Mouse (Mus musculus): ENCODE measurements around the gene Ndufa3.
"Not testable (repeated sequence)": the region's sequence is repeated elsewhere in the genome, so short reads cannot be mapped to it uniquely, and the experiment has no call there.

Gene Ndufa3

DNA sequence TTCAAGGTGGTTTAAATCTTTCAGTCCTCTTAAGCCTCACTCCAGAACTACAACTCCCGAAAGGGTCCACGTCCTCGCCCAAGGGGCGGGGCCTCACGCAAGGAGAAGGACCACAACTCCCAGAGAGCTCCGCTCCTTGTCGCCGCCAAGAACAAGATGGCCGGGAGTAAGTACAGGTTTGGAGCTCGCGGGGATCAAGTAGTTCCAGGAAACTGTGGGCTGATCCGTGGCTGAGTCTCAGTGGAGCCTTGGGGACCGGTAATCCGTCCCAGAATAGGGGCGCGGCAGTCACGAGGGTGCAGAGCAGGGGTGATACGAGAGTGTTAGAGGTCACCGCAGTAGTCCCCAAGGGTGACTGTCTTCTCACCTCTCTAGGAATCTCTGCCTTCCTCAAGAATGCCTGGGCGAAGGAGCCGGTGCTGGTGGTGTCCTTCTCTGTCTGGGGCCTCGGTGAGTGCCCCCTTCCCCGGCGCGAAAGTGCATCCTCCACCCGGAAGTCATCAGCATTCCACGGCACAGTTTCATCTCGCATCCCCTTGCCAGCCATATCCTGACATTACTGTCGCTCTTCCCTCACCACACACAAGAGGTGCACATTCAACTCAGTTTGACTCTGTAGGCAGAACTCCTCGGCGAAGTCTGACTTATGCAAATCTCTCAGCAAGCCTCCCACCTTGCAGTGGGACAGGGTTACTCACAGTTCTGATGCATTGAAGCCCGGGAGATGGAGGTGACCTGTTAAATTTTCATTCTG lies at the start of gene Ndufa3:
TSS of gene Ndufa3 (plus strand) at position 132 of the 754 bp plus-strand sequence.
- DNase-seq (ENCODE audit: low spot score): peak; percentile 89

DNA sequence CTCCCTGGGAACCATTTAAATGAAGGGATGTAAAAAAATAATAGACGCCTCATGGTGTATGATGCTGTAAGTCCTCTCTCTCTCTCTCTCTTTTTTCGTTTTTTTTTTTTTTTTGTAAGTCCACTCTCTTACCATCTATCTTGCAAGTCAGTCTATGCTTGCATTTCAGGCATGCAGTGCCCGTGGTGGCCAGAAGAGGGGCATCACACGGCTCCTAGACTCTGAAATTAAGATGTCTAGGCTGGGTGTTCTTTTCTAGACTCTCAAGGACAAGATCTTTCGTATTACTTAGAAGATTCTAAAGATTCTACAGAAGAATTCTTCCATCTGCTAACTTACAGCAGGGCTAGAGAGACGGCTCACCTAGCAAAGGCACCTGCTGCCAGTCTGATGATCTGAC lies 47.4 kb upstream of the Ndufa3 start:
- DNase-seq (ENCODE audit: low spot score): no peak

DNA sequence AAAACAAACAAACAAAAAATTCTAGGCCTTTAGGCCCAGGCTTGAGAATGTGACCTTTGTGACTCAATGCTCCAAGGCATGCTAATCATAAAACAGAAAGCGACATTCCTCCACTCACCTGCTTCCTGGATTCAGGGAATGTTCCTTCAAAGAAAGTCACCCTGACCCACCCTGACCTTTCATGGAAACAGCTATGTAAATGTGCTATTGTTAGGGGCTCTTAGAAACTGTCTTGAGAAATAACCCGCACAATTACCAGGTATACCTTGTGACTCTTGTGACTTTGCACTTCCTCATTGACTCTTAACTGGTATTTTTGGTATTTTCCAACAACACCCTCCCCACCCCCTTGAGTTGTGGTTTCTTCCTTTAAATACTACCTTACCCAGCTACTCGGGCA lies 46.6 kb upstream of the Ndufa3 start:
- not testable (repeated sequence) for DNase-seq (ENCODE audit: low spot score)

DNA sequence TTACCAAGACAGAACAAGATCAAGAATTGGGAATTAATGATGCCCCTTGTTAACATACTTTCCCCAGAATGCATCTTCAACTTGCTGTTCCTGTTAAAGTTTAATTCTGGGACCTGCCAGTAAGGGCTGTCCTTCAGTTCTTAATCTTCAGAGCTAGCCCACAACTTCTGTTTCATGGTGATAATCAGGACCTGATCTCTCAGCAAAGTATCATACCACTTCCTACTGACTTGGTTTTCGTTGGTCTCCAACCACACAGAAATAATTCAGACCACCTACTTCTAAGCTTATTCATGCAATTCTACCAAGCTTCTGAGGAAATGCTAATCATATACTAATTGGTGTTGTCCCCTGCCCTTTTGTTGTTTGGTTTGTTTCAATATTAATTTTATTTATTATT lies 45.3 kb upstream of the Ndufa3 start:
- DNase-seq (ENCODE audit: low spot score): no peak

DNA sequence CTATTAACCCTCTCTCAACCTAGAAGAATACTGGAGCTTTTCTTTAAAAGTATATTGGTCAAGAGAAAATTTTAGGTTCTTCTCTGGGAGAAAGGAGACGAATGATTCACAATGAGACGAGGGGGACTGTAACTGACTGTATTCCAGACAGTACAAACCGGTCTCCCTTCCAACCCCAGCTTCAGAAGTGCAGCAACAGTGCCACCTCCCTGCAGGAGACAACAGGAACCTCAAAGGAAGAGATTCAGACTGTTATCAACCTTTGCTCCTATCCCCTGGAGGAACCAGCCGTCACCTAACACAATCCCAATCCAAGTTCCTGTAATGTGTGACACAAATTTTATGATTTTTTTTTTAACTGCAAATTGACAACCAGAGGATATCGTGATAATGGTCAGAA lies 43.0 kb upstream of the Ndufa3 start:
- no peak for DNase-seq (ENCODE audit: low spot score)

DNA sequence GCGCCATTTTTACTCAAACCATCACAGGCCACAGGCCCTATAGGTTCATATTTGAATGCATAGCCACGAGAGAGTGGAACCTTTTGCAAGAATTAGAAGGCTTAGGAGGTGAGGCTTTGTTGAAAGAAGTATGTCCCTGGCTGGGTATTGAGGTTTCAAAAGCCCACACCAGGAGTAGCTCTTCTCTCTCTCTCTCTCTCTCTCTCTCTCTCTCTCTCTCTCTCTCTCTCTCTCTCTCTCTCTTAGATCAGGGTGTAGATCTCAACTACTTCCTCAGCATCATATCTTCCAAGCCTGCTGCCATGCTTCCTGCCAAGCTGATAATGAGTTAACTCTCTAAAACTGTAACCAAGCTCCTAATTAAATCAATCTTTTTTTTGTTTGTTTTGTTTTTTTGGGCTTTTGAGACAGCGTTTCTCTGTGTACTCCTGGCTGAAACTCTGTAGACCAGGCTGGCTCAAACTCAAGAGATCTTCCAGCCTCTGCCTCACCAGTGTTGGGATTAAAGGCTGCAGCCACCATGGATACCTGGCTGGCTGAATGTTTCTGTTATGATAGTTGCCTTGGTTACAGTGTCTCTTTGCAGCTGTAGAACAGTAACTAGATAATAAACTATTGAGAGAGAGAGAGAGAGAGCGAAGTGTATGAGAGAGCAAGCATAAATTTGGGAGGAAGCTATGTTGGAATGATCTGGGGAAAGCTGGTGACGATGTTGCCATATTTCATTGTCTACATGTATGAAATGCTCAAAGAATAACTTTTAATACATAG lies 40.6 kb upstream of the Ndufa3 start:
- DNase-seq (ENCODE audit: low spot score): no peak

DNA sequence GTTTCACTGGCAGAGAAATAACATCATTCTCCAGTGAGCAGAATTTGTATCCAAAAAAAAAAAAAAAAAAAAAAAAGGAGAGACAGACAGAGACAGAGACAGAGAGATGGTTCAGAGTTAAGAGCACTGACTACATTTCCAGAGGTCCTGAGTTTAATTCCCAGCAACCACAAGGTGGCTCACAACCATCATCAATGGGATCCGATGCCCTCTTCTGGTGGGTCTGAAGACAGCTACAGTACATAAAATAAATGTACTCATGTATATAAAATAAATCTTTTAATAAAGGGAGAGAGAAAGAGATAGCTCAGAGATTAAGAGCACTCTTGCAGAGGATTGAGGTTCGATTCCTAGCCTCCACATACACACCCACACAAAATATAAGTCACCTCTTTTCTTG lies 39.0 kb upstream of the Ndufa3 start:
- no peak for DNase-seq (ENCODE audit: low spot score)

DNA sequence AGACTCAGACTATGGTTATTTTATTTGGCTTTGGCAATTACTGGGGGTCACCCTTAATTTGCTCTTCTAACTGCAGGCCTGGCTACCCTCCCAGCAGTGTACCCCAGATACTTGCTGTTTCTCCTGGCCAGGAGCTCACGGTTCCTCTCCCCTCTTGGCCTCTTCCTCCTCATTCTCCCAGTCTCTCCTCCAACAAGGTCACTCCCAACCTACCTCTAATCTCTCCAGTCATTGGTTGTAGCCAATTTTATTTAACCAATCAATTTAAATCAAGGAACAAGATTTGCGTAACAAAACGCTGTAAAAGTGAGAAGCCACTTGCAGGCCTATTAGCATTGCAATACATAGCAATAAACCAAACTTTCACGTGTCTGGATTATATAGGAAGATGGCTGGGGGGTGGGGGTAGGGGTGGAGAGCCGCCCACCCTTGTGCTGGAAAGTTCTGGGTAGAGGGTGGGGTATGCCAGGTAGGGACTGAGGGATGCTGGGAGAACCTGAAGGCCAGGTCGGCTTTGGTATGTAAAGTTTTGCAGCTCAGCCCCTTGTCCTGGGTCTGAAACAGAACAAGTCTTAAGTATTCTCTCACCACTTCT lies 38.1 kb upstream of the Ndufa3 start:
- no peak for DNase-seq (ENCODE audit: low spot score)

DNA sequence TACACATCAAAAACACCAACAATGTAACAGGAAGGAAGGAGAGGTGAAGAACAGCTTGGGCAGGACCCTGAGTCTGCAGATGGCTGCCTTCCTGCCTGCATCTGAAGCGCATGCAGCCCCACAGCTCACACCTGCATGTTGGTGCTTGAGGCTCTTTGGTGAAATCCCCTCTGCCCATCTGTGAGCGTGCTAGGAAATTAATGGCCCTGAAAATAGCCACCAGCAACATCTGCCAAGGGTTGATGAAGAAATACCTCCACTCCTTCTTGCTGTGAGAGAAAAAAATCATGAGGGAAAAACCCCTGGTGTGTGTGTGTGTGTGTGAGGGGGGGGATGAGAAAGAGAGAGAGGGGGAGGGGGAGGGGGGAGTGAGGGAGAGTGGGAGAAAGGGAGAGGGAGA lies 37.1 kb upstream of the Ndufa3 start:
- no peak for DNase-seq (ENCODE audit: low spot score)

DNA sequence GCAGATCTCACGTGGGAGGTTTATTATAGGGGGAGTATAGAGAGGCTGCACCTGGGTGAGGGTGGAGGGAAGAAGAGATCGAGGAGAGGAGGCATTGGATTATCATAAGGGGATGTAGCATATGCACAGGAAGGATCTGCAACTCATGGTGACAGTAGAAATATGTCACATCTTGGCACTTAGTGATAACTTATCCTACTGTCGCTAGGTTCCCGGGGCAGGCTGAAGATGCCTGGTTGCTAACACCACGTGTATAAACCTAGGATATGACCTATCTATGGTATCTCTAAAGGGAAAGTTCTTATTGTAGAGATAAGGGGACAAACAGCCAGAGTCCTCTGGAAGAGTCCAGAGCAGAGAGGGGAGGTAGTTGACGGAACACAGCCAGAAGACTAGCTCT lies 31.4 kb upstream of the Ndufa3 start:
- DNase-seq (ENCODE audit: low spot score): no peak

DNA sequence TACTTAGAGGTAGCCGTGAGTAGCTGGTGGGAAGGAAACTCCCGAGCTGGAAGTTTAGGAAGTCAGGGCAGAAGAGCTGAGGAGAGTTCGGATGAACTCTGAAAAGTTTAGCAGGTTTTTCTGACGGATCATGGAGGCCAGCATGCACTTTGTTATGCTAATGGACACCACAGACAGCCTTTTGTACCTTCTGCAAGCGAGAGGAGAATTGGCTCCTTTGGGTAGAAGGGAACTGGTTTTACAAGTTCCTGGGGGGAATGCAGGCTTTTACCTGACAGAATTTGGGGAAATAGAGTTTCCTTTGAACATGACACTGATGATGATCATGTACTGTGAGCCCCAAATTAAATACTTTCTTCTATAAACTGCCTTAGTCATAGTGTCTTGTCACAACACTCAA lies 30.9 kb upstream of the Ndufa3 start:
- DNase-seq (ENCODE audit: low spot score): no peak

DNA sequence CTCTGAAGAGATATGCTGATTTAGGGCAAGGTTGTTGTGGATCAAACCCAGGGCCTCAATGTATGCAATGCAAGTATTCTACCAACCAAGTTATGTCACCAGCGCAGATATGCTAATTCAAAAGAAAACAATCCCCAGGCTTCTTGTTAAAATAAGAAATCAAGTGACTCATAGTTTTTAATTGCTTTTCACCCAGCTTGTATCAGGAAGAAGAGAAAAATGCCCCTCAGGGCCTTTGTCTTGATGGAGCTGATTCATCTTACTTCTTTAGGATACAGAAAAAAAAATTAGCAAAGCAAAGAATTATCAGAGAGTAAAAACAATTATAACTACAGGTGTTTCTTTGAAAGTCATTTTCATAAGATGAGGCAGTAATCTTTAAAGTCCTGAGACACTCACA lies 29.9 kb upstream of the Ndufa3 start:
- no peak for DNase-seq (ENCODE audit: low spot score)

DNA sequence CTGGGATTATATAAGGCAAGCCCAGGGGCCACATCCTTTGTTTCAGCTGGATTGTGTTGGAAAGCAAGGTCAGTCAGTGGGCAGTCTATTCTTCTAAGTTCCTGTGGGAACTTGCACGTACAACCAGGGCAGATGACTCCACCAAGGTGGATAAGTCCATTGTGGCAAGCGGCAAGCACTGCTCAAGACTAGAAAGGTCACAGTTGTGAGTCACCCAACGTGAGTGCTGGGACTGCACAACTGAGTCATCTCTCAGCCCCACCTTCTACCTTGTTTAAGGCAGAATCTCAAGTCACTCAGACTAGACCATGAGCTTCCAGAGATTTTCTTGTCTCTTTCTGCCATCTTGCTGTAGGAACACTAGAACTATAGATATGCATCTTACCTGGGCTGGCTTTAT lies 26.6 kb upstream of the Ndufa3 start:
- DNase-seq (ENCODE audit: low spot score): no peak

DNA sequence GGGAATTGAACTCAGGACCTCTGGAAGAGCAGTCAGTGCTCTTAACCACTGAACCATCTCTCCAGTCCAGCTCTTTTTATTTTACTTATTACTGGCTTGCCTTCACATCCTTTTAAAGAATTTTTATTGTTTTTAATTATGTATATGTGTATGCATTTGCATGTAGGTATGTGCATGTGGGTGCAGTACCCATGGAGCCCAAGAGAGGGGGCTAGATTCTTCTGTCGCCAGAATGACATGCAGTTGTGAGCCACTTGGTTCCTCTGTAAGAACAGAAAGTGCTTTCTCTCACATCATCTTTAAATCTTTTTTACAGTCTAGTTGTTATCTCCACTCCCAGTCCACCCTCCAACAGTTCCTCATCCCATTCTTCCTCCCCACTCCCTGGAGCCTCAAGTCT lies 25.6 kb upstream of the Ndufa3 start:
- DNase-seq (ENCODE audit: low spot score): no peak

DNA sequence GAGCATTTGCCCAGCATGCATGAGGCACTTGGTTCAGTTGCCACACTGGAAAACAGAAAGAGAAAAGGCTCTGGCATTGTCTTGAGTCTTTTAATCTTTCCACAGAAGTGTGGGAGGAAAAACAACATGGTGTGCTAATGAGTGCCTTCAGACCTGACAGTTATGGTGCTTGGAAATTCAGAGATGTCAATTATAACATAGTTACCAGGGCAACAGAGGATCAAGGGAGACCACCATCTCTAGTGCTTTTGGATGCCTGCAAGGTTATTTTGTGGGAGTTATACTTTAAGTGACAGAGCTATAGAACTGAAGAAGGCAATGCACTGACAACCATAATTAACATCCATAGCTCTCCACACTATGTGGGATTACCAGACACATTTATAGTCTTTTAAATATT lies 23.3 kb upstream of the Ndufa3 start:
- no peak for DNase-seq (ENCODE audit: low spot score)

DNA sequence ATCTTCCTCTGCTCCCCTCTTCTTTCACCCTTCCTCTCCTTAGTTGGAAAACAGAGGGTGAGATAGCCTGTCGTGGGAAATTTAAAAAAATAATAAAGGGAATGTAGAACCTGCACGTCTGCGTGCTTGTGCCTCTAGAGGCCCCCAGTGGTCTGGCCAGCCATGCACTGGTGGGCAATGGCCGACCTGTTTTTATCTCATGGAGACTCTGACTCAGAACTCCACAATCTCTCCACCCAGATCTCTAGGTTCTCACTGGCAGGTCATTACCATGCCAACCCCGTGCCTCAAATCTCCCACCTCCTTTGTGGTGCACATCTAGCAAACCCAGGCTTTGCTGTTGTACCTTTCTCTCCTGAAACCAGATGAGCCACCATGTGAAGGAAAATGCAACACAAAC lies 22.5 kb upstream of the Ndufa3 start:
- DNase-seq (ENCODE audit: low spot score): no peak

DNA sequence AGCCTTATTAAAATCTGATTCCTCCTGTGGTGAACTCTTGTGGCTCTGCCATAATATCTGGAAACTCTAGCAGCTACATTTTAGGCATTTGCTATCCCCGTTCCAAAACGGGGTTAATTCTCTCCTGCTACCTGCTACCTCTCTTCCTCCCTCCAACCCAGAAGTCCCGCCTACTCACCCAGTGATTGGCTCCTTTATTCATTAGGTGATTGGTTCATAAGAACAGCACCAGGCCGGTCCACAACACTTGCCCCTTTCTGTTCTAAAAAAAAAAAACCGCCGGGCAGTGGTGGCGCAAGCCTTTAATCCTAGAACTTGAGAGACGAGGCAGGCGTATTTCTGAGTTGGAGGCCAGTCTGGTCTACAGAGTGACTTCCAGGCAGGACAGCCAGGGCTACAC lies 22.0 kb upstream of the Ndufa3 start:
- peak; percentile 32 for DNase-seq (ENCODE audit: low spot score)

DNA sequence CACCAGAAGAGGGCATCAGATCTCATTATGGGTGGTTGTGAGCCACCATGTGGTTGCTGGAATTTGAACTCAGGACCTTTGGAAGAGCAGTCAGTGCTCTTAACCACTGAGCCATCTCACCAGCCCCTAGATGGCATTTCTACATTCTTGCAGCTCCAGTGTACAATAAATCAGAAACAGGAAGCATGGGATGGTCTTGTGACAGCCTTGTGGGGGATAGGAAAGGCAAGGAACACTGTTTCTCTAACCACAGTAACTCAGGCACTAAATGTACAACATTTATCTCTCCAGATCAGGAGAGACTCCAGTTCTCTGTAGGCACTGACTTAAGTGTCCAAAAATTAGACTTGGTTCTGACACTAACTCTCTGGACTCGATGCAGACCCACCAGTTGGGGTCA lies 19.4 kb upstream of the Ndufa3 start:
- DNase-seq (ENCODE audit: low spot score): not testable (repeated sequence)

DNA sequence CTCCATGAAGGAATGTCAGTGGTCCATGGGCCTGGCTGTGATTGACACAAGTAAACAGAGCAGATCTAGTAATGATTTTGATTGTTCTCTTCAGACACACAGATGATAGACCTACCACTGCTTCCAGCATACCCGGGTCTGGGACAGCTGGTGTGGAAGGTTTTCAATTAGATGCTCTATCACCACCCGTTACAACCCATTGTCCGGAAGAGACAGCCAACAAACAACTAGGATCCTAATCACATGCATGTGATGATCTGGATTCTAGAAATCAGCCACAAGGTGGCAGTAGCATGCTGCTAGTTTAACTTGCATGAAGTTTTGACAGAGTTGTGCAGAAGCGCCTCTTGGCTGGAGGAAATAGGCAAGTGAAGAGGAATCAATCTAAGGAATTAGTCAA lies 16.1 kb upstream of the Ndufa3 start:
- peak; percentile 71 for DNase-seq (ENCODE audit: low spot score)

DNA sequence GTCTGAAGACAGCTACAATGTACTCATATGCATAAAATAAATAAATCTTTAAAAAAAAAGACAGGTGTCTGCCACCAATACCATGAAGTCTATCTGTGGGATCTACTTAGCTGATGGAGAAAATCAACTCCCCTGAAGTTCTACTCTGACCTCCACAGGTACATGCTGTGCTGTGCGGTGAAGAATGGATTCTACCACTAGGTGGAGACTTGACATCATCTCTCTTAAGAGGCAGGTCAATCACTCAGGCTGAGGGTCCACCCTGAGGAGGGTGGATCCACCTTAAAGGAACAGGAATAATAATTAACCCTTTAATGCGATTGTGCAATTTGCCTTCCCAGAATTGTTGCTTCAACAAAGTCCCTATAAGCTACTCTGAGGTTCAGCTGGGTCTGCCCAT lies 10.4 kb upstream of the Ndufa3 start:
- no peak for DNase-seq (ENCODE audit: low spot score)

DNA sequence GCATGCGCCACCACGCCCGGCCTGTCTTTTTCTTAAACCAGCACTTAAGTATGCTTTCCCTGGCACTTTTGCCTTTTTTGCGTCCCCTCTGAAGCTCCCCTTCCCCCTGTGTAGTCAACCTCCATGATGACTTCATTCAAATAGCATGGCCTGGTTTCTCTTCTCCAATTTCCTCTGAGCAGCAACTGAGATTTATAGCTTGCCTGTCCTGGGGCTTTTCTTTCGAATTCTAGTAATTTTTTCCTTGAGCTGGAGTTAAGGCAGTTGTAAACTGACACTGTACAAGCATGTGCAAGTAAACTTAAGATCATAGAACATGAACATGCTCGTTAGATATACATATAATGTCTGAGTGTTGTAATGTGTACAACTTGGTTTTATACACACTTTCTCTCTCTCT lies 9.8 kb upstream of the Ndufa3 start:
- DNase-seq (ENCODE audit: low spot score): no peak

DNA sequence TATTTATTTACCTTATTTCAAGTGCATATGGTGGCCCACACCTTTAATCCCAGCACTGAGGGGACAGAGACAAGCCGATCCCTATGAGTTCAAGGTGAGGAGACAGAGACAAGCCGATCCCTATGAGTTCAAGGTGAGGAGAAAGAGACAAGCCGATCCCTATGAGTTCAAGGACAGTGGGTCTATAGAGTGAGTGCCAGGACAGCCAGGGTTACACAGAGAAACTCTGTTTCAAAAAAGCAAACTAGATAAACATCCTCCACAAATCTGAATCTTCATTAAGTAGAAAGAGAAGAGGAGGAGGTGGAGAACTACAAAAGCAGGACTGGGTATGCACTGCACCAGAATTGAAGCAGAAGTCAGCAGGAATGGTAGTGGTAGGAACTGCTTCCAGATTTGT lies 8.5 kb upstream of the Ndufa3 start:
- no peak for DNase-seq (ENCODE audit: low spot score)

DNA sequence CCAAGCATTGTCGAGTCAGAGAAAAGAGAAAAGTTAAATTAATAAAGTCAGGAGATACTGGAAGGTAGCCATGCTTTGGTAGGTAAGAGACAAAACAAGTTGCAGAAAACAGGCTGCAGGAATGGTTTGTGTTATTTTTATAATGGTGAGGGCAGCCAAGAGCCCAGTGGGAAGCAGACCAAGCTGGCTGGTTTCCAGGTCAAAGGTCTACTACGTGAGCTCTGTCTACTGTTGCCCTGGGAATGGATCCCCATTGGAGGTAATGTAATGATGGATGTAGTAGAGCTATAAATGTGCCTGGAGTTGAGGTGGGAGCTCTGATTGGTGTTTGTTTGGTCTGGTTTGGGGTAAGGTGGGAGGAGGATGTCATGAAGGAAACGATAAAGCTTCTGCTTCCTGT lies 8.1 kb upstream of the Ndufa3 start:
- DNase-seq (ENCODE audit: low spot score): no peak
